Mouse (Mus musculus): Measurements from ENCODE around the gene Nvl. TPM values are rescaled to one million over a fixed set of nuclear protein-coding genes. Genes with fewer than 3 reads are reported as not detected.

The Nvl gene
- 12.6 and 13.4 TPM in 2 replicates for polyA plus RNA-seq (2015; fragmentation: Nextera tagmentation; extraction: Ambion mirVana)

GRCm38 (mm10) chr1:181143950-181144836 lies at the start of gene Nvl, which contains the start of gene Cnih4:
Gene Nvl (minus strand): TSS chr1:181144204.
Gene Cnih4 (plus strand): TSS chr1:181144693.

GRCm38 (mm10) chr1:181050937-181051336 lies 93.1 kb downstream of the Nvl start, which contains the start of gene 9130409I23Rik:
Gene 9130409I23Rik (plus strand): TSS chr1:181051237.

Other genes with a start within 250 kb of the Nvl start
- gene Pycr2, start 239.9 kb downstream of the Nvl start, polyA plus RNA-seq (2015; fragmentation: Nextera tagmentation; extraction: Ambion mirVana), result 49.6 and 51.7 TPM in 2 replicates
- 5.5 and 7.8 TPM in 2 replicates for gene Lefty1, start 209.2 kb downstream of the Nvl start, polyA plus RNA-seq (2015; fragmentation: Nextera tagmentation; extraction: Ambion mirVana)
- gene Tmem63a, start 201.9 kb downstream of the Nvl start, polyA plus RNA-seq (2015; fragmentation: Nextera tagmentation; extraction: Ambion mirVana), result 29.7 and 31.1 TPM in 2 replicates
- gene Ephx1, start 123.3 kb downstream of the Nvl start, polyA plus RNA-seq (2015; fragmentation: Nextera tagmentation; extraction: Ambion mirVana), result 15.2 and 17.4 TPM in 2 replicates
- gene 9130409I23Rik, start 93.0 kb downstream of the Nvl start, polyA plus RNA-seq (2015; fragmentation: Nextera tagmentation; extraction: Ambion mirVana), result 0.30 and 0.37 TPM in 2 replicates
- 85.9 and 104 TPM in 2 replicates for gene Cnih4, start 489 bp upstream of the Nvl start, polyA plus RNA-seq (2015; fragmentation: Nextera tagmentation; extraction: Ambion mirVana)
- 36.0 and 38.9 TPM in 2 replicates for gene Wdr26, start 67.8 kb upstream of the Nvl start, polyA plus RNA-seq (2015; fragmentation: Nextera tagmentation; extraction: Ambion mirVana)
- gene Cnih3, start 208.4 kb upstream of the Nvl start, polyA plus RNA-seq (2015; fragmentation: Nextera tagmentation; extraction: Ambion mirVana), result 0.06 and 0.08 TPM in 2 replicates

All from urinary bladder, postnatal 0 days (tissue).